Mouse (Mus musculus) hindbrain, embryonic 10.5 days (tissue): Measurements from ENCODE around the gene Eps8. TPM values are rescaled to one million over a fixed set of nuclear protein-coding genes. Genes with fewer than 3 reads are reported as not detected.

Source experiments
- DNase-seq: peaks from one replicate; pipeline ENCODE4 v3.0.0-alpha.2; 2017; ENCODE audit warnings: low spot score
- H3K27ac ChIP-seq: fragments of 300-500 bp; sonication (generic); 2 replicates; pipeline ENCODE4 v1.5.1; 2016; ENCODE audit warnings: mild to moderate bottlenecking, moderate library complexity
- H3K27me3 ChIP-seq: fragments of 300-500 bp; sonication (generic); 2 replicates; pipeline ENCODE4 v1.6.1; 2016; ENCODE audit warnings: mild to moderate bottlenecking; ENCODE audit not compliant: poor library complexity, insufficient read depth, severe bottlenecking
- H3K36me3 ChIP-seq: fragments of 300-500 bp; sonication (generic); 2 replicates; pipeline ENCODE4 v1.6.1; 2016; ENCODE audit warnings: mild to moderate bottlenecking, moderate library complexity
- H3K4me1 ChIP-seq: fragments of 300-500 bp; sonication (generic); replicated peaks from 2 replicates; pipeline ENCODE4 v1.6.1; 2016; ENCODE audit warnings: mild to moderate bottlenecking
- H3K4me3 ChIP-seq: fragments of 300-500 bp; sonication (generic); 2 replicates; pipeline ENCODE4 v1.5.1; 2016; ENCODE audit warnings: mild to moderate bottlenecking, moderate library complexity
- H3K9me3 ChIP-seq: fragments of 300-500 bp; sonication (generic); 2 replicates; pipeline ENCODE4 v1.6.1; 2016; ENCODE audit warnings: mild to moderate bottlenecking, moderate library complexity
- WGBS: fragments of 180-500 bp; shearing (Covaris S2); methylation state at CpG from one replicate; pipeline ENCODE4 v1.1.7; 2016; 5-methylcytosine and 5-hydroxymethylcytosine counted together
- polyA plus RNA-seq: library from polyadenylated mRNA; unstranded; fragments of >200 nt; fragmentation: Nextera tagmentation; extraction: Ambion mirVana; gene quantifications from 2 replicates; pipeline ENCODE4 v1.2.1, GENCODE M21; 2016

Eps8 gene
- polyA plus RNA-seq, 1 experiment from 2014 or later = 5.8 TPM

GRCm38 (mm10) chr6:137433521-137434137 is 221.0 kb downstream of the Eps8 start:
- 65% methylated on average over 14 of the region's 14 CpGs for WGBS
- Histone ChIP-seq H3K9me3 (0 out of 2 replicates have a peak, but pooled peaks cover 3% of the 10 kb centered on the region), H3K27ac (peak overlapping the region; percentile 26; the same call in 1 of the 2 replicates), H3K4me3 (no peak overlapping the region), H3K4me1 (peaks cover 24% of the 10 kb centered on the region), H3K27me3 (peaks cover 5% of the 10 kb centered on the region), H3K36me3 (no peaks in the 10 kb centered on the region; the same call in 1 of the 2 replicates)
- no peak for DNase-seq

Other genes with a start within 250 kb of the Eps8 start
- gene Strap, start 80.2 kb upstream of the Eps8 start, polyA plus RNA-seq = 176 and 215 TPM in 2 replicates
- gene Dera, start 99.7 kb upstream of the Eps8 start, polyA plus RNA-seq = 67.0 and 72.0 TPM in 2 replicates